Mouse (Mus musculus) stomach, embryonic 15.5 days (tissue): ENCODE results near the gene Kdm3a. TPM values are rescaled to one million over a fixed set of nuclear protein-coding genes. Genes with fewer than 3 reads are reported as not detected.

Source experiments
- ATAC-seq: fragments of 200-750 bp; cut with Nextera tagmentation; 2 replicates; pipeline ENCODE4 v1.8.0; 2017; ENCODE audit warnings: low read depth, moderate number of reproducible peaks, moderate TSS enrichment; ENCODE audit not compliant: insufficient read depth, low FRiP score
- H3K27ac ChIP-seq: fragments of 300-500 bp; sonication (generic); 2 replicates; pipeline ENCODE4 v1.5.1; 2015; ENCODE audit warnings: mild to moderate bottlenecking, inconsistent platforms
- H3K27me3 ChIP-seq: fragments of 300-500 bp; sonication (generic); replicated peaks from 2 replicates; pipeline ENCODE4 v1.6.1; 2015; ENCODE audit warnings: inconsistent platforms
- H3K36me3 ChIP-seq: fragments of 300-500 bp; sonication (generic); 2 replicates; pipeline ENCODE4 v1.6.1; 2015; ENCODE audit warnings: inconsistent platforms
- H3K4me1 ChIP-seq: fragments of 300-500 bp; sonication (generic); 2 replicates; pipeline ENCODE4 v1.6.1; 2015; ENCODE audit warnings: inconsistent platforms
- H3K4me2 ChIP-seq: fragments of 300-500 bp; sonication (generic); 2 replicates; pipeline ENCODE4 v1.6.1; 2015; ENCODE audit warnings: mild to moderate bottlenecking, inconsistent platforms
- H3K4me3 ChIP-seq: fragments of 300-500 bp; sonication (generic); replicated peaks from 2 replicates; pipeline ENCODE4 v1.5.1; 2015; ENCODE audit warnings: inconsistent platforms
- H3K9ac ChIP-seq: fragments of 300-500 bp; sonication (generic); 2 replicates; pipeline ENCODE4 v1.6.1; 2015; ENCODE audit warnings: inconsistent platforms
- H3K9me3 ChIP-seq: fragments of 300-500 bp; sonication (generic); 2 replicates; pipeline ENCODE4 v1.6.1; 2016; ENCODE audit warnings: inconsistent platforms
- WGBS: fragments of 180-500 bp; shearing (Covaris S2); methylation state at CpG from one replicate; pipeline ENCODE4 v1.1.7; 2015; 5-methylcytosine and 5-hydroxymethylcytosine counted together
- polyA plus RNA-seq: library from polyadenylated mRNA; unstranded; fragments of >200 nt; fragmentation: Nextera tagmentation; extraction: Ambion mirVana; gene quantifications from 2 replicates; pipeline ENCODE4 v1.2.1, GENCODE M21; 2015

The Kdm3a gene
- polyA plus RNA-seq: 40.7 and 46.4 TPM in 2 replicates

GRCm38 (mm10) chr6:71632829-71633662, at the start of gene Kdm3a:
Kdm3a (minus strand) TSS chr6:71632990.
- Histone ChIP-seq H3K9ac (peak within 1 kb of the TSS; percentile 92), H3K4me1 (peaks cover 7% of the 10 kb centered on the region; the same call in 1 of the 2 replicates), H3K9me3 (no peaks in the 10 kb centered on the region), H3K27ac (peak within 1 kb of the TSS; percentile 100), H3K4me3 (peak within 1 kb of the TSS; percentile 90), H3K4me2 (peak within 1 kb of the TSS; percentile 65), H3K36me3 (0 out of 2 replicates have a peak, but pooled peaks cover 6% of the 10 kb centered on the region), H3K27me3 (no peaks in the 10 kb centered on the region)
- peak; percentile 96 for ATAC-seq
- under 1% methylated on average over 63 of the region's 63 CpGs for WGBS

- no peaks in the 10 kb centered on the region for H3K4me1 ChIP-seq
- no peak overlapping the region for H3K4me3 ChIP-seq
- H3K27ac ChIP-seq: no peak overlapping the region
- H3K9ac ChIP-seq: no peak overlapping the region
- no peak for ATAC-seq
- no peak overlapping the region for H3K4me2 ChIP-seq
- H3K27me3 ChIP-seq: no peaks in the 10 kb centered on the region
- no peaks in the 10 kb centered on the region for H3K9me3 ChIP-seq
- H3K36me3 ChIP-seq: no peaks in the 10 kb centered on the region
- 63% methylated on average over 7 of the region's 7 CpGs for WGBS
Measured at GRCm38 (mm10) chr6:71678891-71679290, 46.1 kb upstream of the Kdm3a start.

GRCm38 (mm10) chr6:71673166-71673565, 40.4 kb upstream of the Kdm3a start:
- WGBS: 61% methylated on average over 2 of the region's 2 CpGs
- H3K27ac ChIP-seq: no peak overlapping the region
- ATAC-seq: no peak
- H3K27me3 ChIP-seq: no peaks in the 10 kb centered on the region
- no peaks in the 10 kb centered on the region for H3K4me1 ChIP-seq
- H3K36me3 ChIP-seq: no peaks in the 10 kb centered on the region
- H3K4me2 ChIP-seq: no peak overlapping the region
- no peak overlapping the region for H3K4me3 ChIP-seq
- no peak overlapping the region for H3K9ac ChIP-seq
- H3K9me3 ChIP-seq: no peaks in the 10 kb centered on the region

GRCm38 (mm10) chr6:71664511-71664910, 31.7 kb upstream of the Kdm3a start:
- no peaks in the 10 kb centered on the region for H3K36me3 ChIP-seq
- no peaks in the 10 kb centered on the region for H3K9me3 ChIP-seq
- H3K9ac ChIP-seq: no peak overlapping the region
- H3K4me1 ChIP-seq: no peaks in the 10 kb centered on the region
- no peak overlapping the region for H3K4me2 ChIP-seq
- no peak overlapping the region for H3K4me3 ChIP-seq
- ATAC-seq: no peak
- 59% methylated on average over 1 of the region's 1 CpGs for WGBS
- no peak overlapping the region for H3K27ac ChIP-seq
- H3K27me3 ChIP-seq: no peaks in the 10 kb centered on the region

GRCm38 (mm10) chr6:71658290-71658689, 25.5 kb upstream of the Kdm3a start:
- no peaks in the 10 kb centered on the region for H3K36me3 ChIP-seq
- no peaks in the 10 kb centered on the region for H3K27me3 ChIP-seq
- ATAC-seq: peak; percentile 65
- no peaks in the 10 kb centered on the region for H3K9me3 ChIP-seq
- H3K4me3 ChIP-seq: no peak overlapping the region
- H3K27ac ChIP-seq: no peak overlapping the region; the same call in 1 of the 2 replicates
- WGBS: 50% methylated on average over 2 of the region's 2 CpGs
- H3K9ac ChIP-seq: no peak overlapping the region
- no peaks in the 10 kb centered on the region for H3K4me1 ChIP-seq
- no peak overlapping the region for H3K4me2 ChIP-seq

- H3K9ac ChIP-seq: no peak overlapping the region
- ATAC-seq: peak; percentile 75; the same call in 1 of the 2 replicates
Measured at GRCm38 (mm10) chr6:71655835-71656234, 23.0 kb upstream of the Kdm3a start.

GRCm38 (mm10) chr6:71651868-71652267, 19.1 kb upstream of the Kdm3a start:
- Histone ChIP-seq H3K9me3 (no peaks in the 10 kb centered on the region), H3K4me2 (no peak overlapping the region), H3K4me3 (no peak overlapping the region), H3K4me1 (no peaks in the 10 kb centered on the region), H3K36me3 (no peaks in the 10 kb centered on the region), H3K27ac (no peak overlapping the region), H3K9ac (no peak overlapping the region), H3K27me3 (no peaks in the 10 kb centered on the region)
- 77% methylated on average over 2 of the region's 2 CpGs for WGBS
- no peak for ATAC-seq

More at GRCm38 (mm10) chr6:71655835-71656234, 23.0 kb upstream of the Kdm3a start:
- no peaks in the 10 kb centered on the region for H3K27me3 ChIP-seq
- no peaks in the 10 kb centered on the region for H3K36me3 ChIP-seq
- whole genome bisulfite sequencing: 43% methylated on average over 3 of the region's 3 CpGs
- H3K9me3 ChIP-seq: no peaks in the 10 kb centered on the region
- no peak overlapping the region for H3K4me3 ChIP-seq
- H3K27ac ChIP-seq: no peak overlapping the region
- no peak overlapping the region for H3K4me2 ChIP-seq
- no peaks in the 10 kb centered on the region for H3K4me1 ChIP-seq

- Histone ChIP-seq H3K4me3 (peak overlapping the region; percentile 90), H3K27me3 (no peaks in the 10 kb centered on the region), H3K27ac (peak overlapping the region; percentile 100), H3K9me3 (no peaks in the 10 kb centered on the region), H3K4me2 (peak overlapping the region; percentile 65), H3K36me3 (0 out of 2 replicates have a peak, but pooled peaks cover 8% of the 10 kb centered on the region), H3K9ac (peak overlapping the region; percentile 92), H3K4me1 (peaks cover 7% of the 10 kb centered on the region; the same call in 1 of the 2 replicates)
- ATAC-seq: no peak; the same call in 1 of the 2 replicates
- WGBS: under 1% methylated on average over 40 of the region's 41 CpGs
Measured at GRCm38 (mm10) chr6:71632486-71632828, 333 bp downstream of the Kdm3a start.

- 2% methylated on average over 42 of the region's 42 CpGs for WGBS
- ATAC-seq: no peak
- H3K9me3 ChIP-seq: no peaks in the 10 kb centered on the region
- 0 out of 2 replicates have a peak, but pooled peaks cover 8% of the 10 kb centered on the region for H3K36me3 ChIP-seq
- H3K27me3 ChIP-seq: no peaks in the 10 kb centered on the region
- peak overlapping the region; percentile 92 for H3K9ac ChIP-seq
- H3K4me1 ChIP-seq: peaks cover 7% of the 10 kb centered on the region; the same call in 1 of the 2 replicates
- H3K27ac ChIP-seq: peak overlapping the region; percentile 100
- H3K4me3 ChIP-seq: peak overlapping the region; percentile 90
- H3K4me2 ChIP-seq: peak overlapping the region; percentile 65
Measured at GRCm38 (mm10) chr6:71631706-71632461, 906 bp downstream of the Kdm3a start.

- Histone ChIP-seq H3K9ac (no peak overlapping the region), H3K4me3 (peak overlapping the region; percentile 90)
- 2% methylated on average over 2 of the region's 2 CpGs for WGBS
Measured at GRCm38 (mm10) chr6:71631196-71631595, 1.6 kb downstream of the Kdm3a start.

GRCm38 (mm10) chr6:71627325-71627724, 5.5 kb downstream of the Kdm3a start:
- Histone ChIP-seq H3K9me3 (no peaks in the 10 kb centered on the region), H3K4me2 (no peak overlapping the region), H3K4me1 (peaks cover 7% of the 10 kb centered on the region; the same call in 1 of the 2 replicates), H3K9ac (no peak overlapping the region), H3K27ac (no peak overlapping the region), H3K27me3 (no peaks in the 10 kb centered on the region), H3K4me3 (no peak overlapping the region), H3K36me3 (peaks cover 32% of the 10 kb centered on the region)
- no peak for ATAC-seq

More at GRCm38 (mm10) chr6:71631196-71631595, 1.6 kb downstream of the Kdm3a start:
- Histone ChIP-seq H3K4me2 (peak overlapping the region; percentile 65), H3K9me3 (no peaks in the 10 kb centered on the region), H3K27me3 (no peaks in the 10 kb centered on the region), H3K27ac (no peak overlapping the region), H3K36me3 (0 out of 2 replicates have a peak, but pooled peaks cover 8% of the 10 kb centered on the region), H3K4me1 (peaks cover 7% of the 10 kb centered on the region; the same call in 1 of the 2 replicates)
- no peak for ATAC-seq
